Mouse (Mus musculus) forebrain, embryonic 12.5 days (tissue): Measurements from ENCODE around the gene S100a10. TPM values are rescaled to one million over a fixed set of nuclear protein-coding genes. Genes with fewer than 3 reads are reported as not detected.

ENCODE experiments used
- ATAC-seq: fragments of 200-750 bp; cut with Nextera tagmentation; 2 replicates; pipeline ENCODE4 v1.8.0; 2017; ENCODE audit warnings: moderate TSS enrichment; ENCODE audit not compliant: low FRiP score
- H3K27ac ChIP-seq: fragments of 300-500 bp; sonication (generic); 2 replicates; pipeline ENCODE4 v1.5.1; 2016; ENCODE audit warnings: mild to moderate bottlenecking
- H3K27me3 ChIP-seq: fragments of 300-500 bp; sonication (generic); 2 replicates; pipeline ENCODE4 v1.6.1; 2016; ENCODE audit warnings: mild to moderate bottlenecking
- H3K36me3 ChIP-seq: fragments of 300-500 bp; sonication (generic); replicated peaks from 2 replicates; pipeline ENCODE4 v1.6.1; 2016; ENCODE audit warnings: mild to moderate bottlenecking
- H3K4me1 ChIP-seq: fragments of 300-500 bp; sonication (generic); 2 replicates; pipeline ENCODE4 v1.6.1; 2016
- H3K4me2 ChIP-seq: fragments of 300-500 bp; sonication (generic); 2 replicates; pipeline ENCODE4 v1.6.1; 2016; ENCODE audit warnings: mild to moderate bottlenecking, moderate library complexity
- H3K4me3 ChIP-seq: fragments of 300-500 bp; sonication (generic); replicated peaks from 2 replicates; pipeline ENCODE4 v1.5.1; 2016; ENCODE audit warnings: mild to moderate bottlenecking
- H3K9ac ChIP-seq: fragments of 300-500 bp; sonication (generic); 2 replicates; pipeline ENCODE4 v1.6.1; 2016; ENCODE audit warnings: mild to moderate bottlenecking
- H3K9me3 ChIP-seq: fragments of 300-500 bp; sonication (generic); 2 replicates; pipeline ENCODE4 v1.6.1; 2016
- whole genome bisulfite sequencing: fragments of 180-500 bp; shearing (Covaris S2); methylation state at CpG from one replicate; pipeline ENCODE4 v1.1.7; 2016; 5-methylcytosine and 5-hydroxymethylcytosine counted together
- polyA plus RNA-seq: library from polyadenylated mRNA; unstranded; fragments of >200 nt; fragmentation: Nextera tagmentation; extraction: Ambion mirVana; gene quantifications from 2 replicates; pipeline ENCODE4 v1.2.1, GENCODE M21; 2016

Gene S100a10
- polyA plus RNA-seq, 1 experiment from 2014 or later = 148 TPM

- no peak for ATAC-seq
- Histone ChIP-seq H3K27me3 (no peaks in the 10 kb centered on the region), H3K27ac (no peak overlapping the region), H3K36me3 (no peaks in the 10 kb centered on the region), H3K4me2 (no peak overlapping the region), H3K4me3 (no peak overlapping the region), H3K9ac (no peak overlapping the region), H3K4me1 (no peaks in the 10 kb centered on the region), H3K9me3 (no peaks in the 10 kb centered on the region)
- 69% methylated on average over 7 of the region's 7 CpGs for WGBS
Observed at GRCm38 (mm10) chr3:93568428-93569040, 13.7 kb downstream of the S100a10 start.

DNA sequence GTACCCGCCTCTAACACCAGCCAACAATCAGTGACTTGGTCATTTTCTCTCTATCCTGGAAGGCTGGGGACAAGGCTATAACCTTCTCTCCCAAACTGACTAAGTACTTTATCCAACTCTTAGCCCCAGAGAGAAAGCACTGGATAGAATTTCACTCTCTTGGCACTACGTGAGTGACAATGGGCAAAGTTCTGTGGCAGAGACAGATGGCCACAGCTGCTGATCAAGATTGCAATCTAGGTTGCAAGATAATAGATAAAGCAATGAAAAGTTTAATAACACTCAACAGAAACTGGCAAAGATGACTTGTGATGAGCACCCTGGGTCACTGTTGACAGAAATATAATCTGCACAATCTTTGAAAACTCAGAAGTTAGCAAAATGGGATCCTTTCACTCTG is 14.2 kb downstream of the S100a10 start:
- Histone ChIP-seq H3K9ac (no peak overlapping the region), H3K4me3 (no peak overlapping the region), H3K9me3 (no peaks in the 10 kb centered on the region), H3K4me2 (no peak overlapping the region), H3K4me1 (no peaks in the 10 kb centered on the region), H3K36me3 (no peaks in the 10 kb centered on the region), H3K27ac (no peak overlapping the region), H3K27me3 (no peaks in the 10 kb centered on the region)
- WGBS = 75% methylated on average over 2 of the region's 2 CpGs
- ATAC-seq = no peak

- ATAC-seq = no peak
Observed at GRCm38 (mm10) chr3:93572058-93572791, 17.3 kb downstream of the S100a10 start.

DNA sequence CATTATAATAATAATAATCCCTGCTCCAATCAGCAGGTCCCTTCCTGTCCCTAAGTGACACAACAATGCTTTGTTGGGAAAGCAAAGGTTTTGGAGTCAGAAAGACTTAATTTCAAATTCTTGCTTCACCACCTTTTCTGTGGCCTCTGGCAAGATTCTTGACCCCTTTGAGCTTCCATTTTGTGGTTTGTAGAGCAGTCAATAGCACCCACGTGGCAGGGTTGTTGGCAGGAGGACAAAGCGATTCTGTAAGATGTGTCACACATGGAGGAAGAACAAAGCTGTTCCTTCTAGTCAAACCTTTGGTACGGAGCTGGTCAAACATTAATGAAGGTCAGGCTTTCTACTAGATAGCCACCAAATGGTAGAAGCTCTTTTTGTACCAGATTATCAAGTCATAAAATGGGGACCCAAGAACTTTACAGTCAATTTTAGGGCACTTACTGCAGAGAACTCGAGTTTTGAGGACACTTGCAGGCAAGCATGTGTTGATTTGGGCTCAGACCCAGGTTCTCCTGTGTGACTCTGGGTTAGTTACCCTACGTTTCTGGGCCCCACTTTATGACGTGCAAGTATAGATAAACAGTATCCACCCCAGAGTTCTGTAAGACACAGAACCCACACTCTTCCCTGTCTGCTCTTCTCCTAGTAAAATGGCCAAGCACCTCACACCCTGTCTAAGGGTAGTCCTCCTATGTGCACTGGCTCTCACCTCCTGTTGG is 24.6 kb downstream of the S100a10 start:
- H3K4me1 ChIP-seq = no peaks in the 10 kb centered on the region
- no peak overlapping the region for H3K4me2 ChIP-seq

More at GRCm38 (mm10) chr3:93572058-93572791, 17.3 kb downstream of the S100a10 start:
- Histone ChIP-seq H3K9me3 (no peaks in the 10 kb centered on the region), H3K4me3 (no peak overlapping the region), H3K4me2 (no peak overlapping the region), H3K27me3 (no peaks in the 10 kb centered on the region), H3K36me3 (no peaks in the 10 kb centered on the region), H3K27ac (no peak overlapping the region), H3K9ac (no peak overlapping the region), H3K4me1 (no peaks in the 10 kb centered on the region)
- WGBS = 70% methylated on average over 5 of the region's 5 CpGs

DNA sequence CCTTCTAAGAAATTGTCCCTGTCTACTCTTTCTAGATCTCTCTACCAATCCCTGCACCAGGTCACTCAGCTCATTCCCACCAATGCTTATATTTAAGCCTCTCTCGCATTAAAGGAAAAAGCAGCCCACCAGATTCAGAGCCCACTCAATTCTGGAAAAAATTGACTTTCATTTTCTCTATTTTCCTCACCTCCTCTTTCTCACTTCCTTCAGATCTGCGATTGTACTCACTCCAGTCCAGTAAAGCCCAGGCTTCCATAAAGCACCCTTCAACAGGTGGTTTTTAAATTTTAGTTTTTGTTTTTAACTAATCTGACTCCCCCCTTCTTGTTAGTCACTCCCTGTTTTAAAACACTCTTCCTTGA is 25.1 kb downstream of the S100a10 start:
- Histone ChIP-seq H3K4me1 (no peaks in the 10 kb centered on the region), H3K27me3 (no peaks in the 10 kb centered on the region), H3K4me3 (no peak overlapping the region), H3K36me3 (no peaks in the 10 kb centered on the region), H3K9ac (no peak overlapping the region), H3K27ac (no peak overlapping the region), H3K9me3 (no peaks in the 10 kb centered on the region), H3K4me2 (no peak overlapping the region)
- WGBS = 87% methylated on average over 2 of the region's 2 CpGs
- ATAC-seq = no peak

More for the DNA sequence above, 24.6 kb downstream of the S100a10 start:
- Histone ChIP-seq H3K36me3 (no peaks in the 10 kb centered on the region), H3K9me3 (no peaks in the 10 kb centered on the region), H3K27ac (no peak overlapping the region), H3K27me3 (no peaks in the 10 kb centered on the region), H3K4me3 (no peak overlapping the region), H3K9ac (no peak overlapping the region)
- no peak for ATAC-seq
- 73% methylated on average over 6 of the region's 6 CpGs for WGBS

DNA sequence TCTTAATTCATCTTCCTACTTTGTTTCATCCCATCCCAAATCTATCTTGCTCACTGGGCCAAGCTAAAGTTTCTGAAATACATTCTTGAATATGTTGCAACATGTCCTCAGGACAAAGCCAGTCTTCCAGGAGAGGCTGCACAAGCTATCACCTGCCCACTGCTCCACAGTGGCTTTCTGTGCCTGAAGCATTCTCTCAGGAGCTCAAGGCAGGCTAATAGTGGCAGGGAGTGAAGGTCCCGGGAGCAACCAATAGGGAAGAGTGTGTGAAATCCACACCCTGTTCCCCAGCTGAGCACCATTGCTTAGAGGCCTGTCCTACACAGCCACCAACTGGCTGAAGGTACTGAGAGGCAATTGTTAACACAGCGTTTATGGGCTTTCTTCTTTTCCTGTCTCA is 26.1 kb downstream of the S100a10 start:
- no peak overlapping the region for H3K27ac ChIP-seq
- ATAC-seq = no peak
- H3K9me3 ChIP-seq = no peaks in the 10 kb centered on the region
- no peaks in the 10 kb centered on the region for H3K36me3 ChIP-seq
- H3K4me1 ChIP-seq = no peaks in the 10 kb centered on the region
- no peak overlapping the region for H3K4me3 ChIP-seq
- WGBS = 66% methylated on average over 2 of the region's 2 CpGs
- H3K9ac ChIP-seq = no peak overlapping the region
- no peaks in the 10 kb centered on the region for H3K27me3 ChIP-seq
- H3K4me2 ChIP-seq = no peak overlapping the region

DNA sequence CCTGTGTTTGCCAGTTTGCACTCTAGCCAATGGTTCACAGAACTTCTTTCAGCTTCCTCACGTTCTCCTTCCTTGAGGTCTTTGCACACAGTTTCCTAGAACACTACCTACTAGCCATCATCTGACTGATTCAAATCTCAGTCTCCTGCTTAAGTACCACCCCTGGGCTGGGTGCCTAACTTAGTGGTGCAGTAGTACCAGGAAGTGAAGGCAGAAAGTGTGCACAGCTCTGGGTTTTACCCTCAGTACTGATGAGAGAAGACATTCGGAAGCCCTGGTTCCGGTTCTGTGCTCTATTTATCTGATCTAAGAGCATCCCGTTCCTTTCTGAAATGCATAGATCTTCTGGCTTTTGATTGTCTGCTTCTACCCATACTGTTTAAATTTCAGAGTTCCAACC is 26.8 kb downstream of the S100a10 start:
- H3K4me2 ChIP-seq = no peak overlapping the region
- H3K9me3 ChIP-seq = no peaks in the 10 kb centered on the region
- H3K4me1 ChIP-seq = no peaks in the 10 kb centered on the region
- no peak overlapping the region for H3K4me3 ChIP-seq
- H3K27me3 ChIP-seq = no peaks in the 10 kb centered on the region
- ATAC-seq = no peak
- no peak overlapping the region for H3K27ac ChIP-seq
- H3K9ac ChIP-seq = no peak overlapping the region
- no peaks in the 10 kb centered on the region for H3K36me3 ChIP-seq
- 90% methylated on average over 4 of the region's 4 CpGs for WGBS

GRCm38 (mm10) chr3:93583056-93583455 is 28.2 kb downstream of the S100a10 start:
- Histone ChIP-seq H3K9me3 (no peaks in the 10 kb centered on the region), H3K4me3 (no peak overlapping the region), H3K4me2 (no peak overlapping the region), H3K4me1 (no peaks in the 10 kb centered on the region), H3K9ac (no peak overlapping the region), H3K27ac (no peak overlapping the region), H3K36me3 (no peaks in the 10 kb centered on the region), H3K27me3 (no peaks in the 10 kb centered on the region)
- no peak for ATAC-seq
- 76% methylated on average over 2 of the region's 2 CpGs for WGBS

DNA sequence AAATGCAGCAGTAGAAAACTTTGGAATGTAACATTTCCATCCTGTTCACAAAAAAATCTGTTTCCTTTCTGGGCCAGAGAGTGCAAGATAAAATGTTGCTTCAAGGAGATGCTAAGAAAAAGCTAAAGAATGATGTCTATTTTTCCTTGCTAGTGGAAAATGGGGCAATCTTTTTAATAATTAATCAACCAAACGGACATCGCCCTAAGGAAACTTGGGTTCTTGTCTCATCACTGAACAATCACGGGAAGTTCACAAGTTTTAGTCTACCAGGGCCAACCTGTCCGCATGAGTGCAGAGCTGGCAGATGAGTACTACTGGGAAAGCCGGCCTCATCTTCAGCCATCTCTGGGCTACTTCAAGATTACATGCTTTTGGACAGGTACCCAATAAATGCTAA is 34.7 kb downstream of the S100a10 start:
- no peaks in the 10 kb centered on the region for H3K9me3 ChIP-seq
- H3K4me1 ChIP-seq = no peaks in the 10 kb centered on the region
- no peak overlapping the region for H3K4me3 ChIP-seq
- WGBS = 91% methylated on average over 5 of the region's 5 CpGs
- H3K36me3 ChIP-seq = no peaks in the 10 kb centered on the region
- H3K9ac ChIP-seq = no peak overlapping the region
- H3K4me2 ChIP-seq = no peak overlapping the region
- no peaks in the 10 kb centered on the region for H3K27me3 ChIP-seq
- ATAC-seq = no peak
- no peak overlapping the region for H3K27ac ChIP-seq

DNA sequence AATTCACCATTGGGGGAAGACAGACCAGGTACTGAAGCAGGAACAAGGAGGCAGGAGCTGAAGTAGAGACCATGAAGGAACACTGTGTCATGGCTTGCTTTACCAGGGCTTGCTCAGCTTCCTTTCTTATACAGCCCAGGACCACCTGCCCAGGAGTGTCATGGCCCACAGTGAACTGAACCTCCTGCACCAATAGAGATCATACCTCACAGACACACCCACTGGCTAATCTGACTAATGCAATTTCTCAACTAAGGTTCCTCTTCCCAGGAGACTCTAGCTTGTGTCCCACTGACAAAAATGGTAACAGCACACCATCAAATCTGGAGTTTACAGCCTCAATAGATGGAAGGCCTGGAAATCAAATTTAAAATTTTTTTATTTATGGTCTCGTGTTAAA is 35.4 kb downstream of the S100a10 start:
- Histone ChIP-seq H3K27me3 (0 out of 2 replicates have a peak, but pooled peaks cover 2% of the 10 kb centered on the region), H3K27ac (no peak overlapping the region), H3K4me3 (no peak overlapping the region), H3K36me3 (no peaks in the 10 kb centered on the region), H3K9me3 (no peaks in the 10 kb centered on the region), H3K4me1 (no peaks in the 10 kb centered on the region), H3K9ac (no peak overlapping the region), H3K4me2 (no peak overlapping the region)
- 78% methylated on average over 1 of the region's 1 CpGs for WGBS
- ATAC-seq = no peak

DNA sequence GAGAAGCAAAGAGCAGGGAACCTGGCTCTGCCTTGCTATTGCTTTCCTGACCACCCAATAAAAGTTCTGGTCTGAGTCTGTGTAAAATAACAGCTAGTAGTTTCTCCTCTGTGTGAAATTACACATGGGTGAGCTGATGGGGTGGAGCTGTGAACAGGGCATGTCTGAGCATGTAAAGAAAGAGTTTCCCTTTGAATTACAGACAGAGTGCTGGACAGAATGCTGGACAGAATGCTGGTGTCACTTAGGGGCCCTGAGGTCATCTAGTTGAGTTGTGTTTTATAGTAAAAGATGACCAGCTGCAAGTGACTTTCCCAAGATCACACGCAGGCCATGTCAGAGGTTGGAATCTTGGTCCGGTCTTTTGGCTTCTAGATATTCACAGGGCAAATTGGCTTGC is 37.2 kb downstream of the S100a10 start:
- H3K27ac ChIP-seq = no peak overlapping the region

DNA sequence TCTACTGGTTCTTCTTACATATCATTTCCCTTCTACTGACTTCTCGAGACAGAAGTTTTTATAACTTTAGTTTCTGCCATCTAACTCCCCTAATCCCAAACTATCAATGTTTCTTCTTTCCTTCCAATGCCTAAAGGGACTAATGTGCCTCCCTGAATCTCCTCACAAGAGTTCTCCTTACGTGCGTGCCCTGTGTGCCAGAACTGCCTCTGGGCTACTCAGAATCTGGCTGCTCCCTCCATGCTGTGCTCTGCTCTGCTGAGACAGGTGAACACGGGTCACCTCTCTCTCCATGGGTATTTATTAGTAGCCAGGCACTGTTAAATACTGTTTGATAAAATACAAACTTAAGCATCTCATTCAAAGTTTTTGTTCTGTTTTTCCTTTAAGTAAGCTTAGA is 38.1 kb downstream of the S100a10 start:
- 80% methylated on average over 4 of the region's 4 CpGs for WGBS
- Histone ChIP-seq H3K4me1 (peaks cover 6% of the 10 kb centered on the region), H3K4me2 (no peak overlapping the region), H3K27ac (no peak overlapping the region), H3K36me3 (no peaks in the 10 kb centered on the region), H3K4me3 (no peak overlapping the region), H3K27me3 (0 out of 2 replicates have a peak, but pooled peaks cover 4% of the 10 kb centered on the region), H3K9ac (no peak overlapping the region), H3K9me3 (no peaks in the 10 kb centered on the region)
- ATAC-seq = no peak

More for the DNA sequence above, 37.2 kb downstream of the S100a10 start:
- H3K27me3 ChIP-seq = 0 out of 2 replicates have a peak, but pooled peaks cover 4% of the 10 kb centered on the region
- no peak overlapping the region for H3K4me3 ChIP-seq
- no peaks in the 10 kb centered on the region for H3K36me3 ChIP-seq
- no peak overlapping the region for H3K4me2 ChIP-seq
- H3K4me1 ChIP-seq = peaks cover 1% of the 10 kb centered on the region
- ATAC-seq = no peak
- H3K9ac ChIP-seq = no peak overlapping the region
- H3K9me3 ChIP-seq = no peaks in the 10 kb centered on the region
- WGBS = 96% methylated on average over 2 of the region's 2 CpGs
